Mouse (Mus musculus) intestine, embryonic 16.5 days (tissue): ENCODE data around the gene Myl6. TPM values are rescaled to one million over a fixed set of nuclear protein-coding genes. Genes with fewer than 3 reads are reported as not detected.
"Not testable (repeated sequence)": the region's sequence is repeated elsewhere in the genome, so short reads cannot be mapped to it uniquely, and the experiment has no call there.

Experiments used
- ATAC-seq: fragments of 200-750 bp; cut with Nextera tagmentation; 2 replicates; pipeline ENCODE4 v1.8.0; 2017; ENCODE audit warnings: moderate TSS enrichment, moderate library complexity
- H3K27ac ChIP-seq: fragments of 300-500 bp; sonication (generic); 2 replicates; pipeline ENCODE4 v1.5.1; 2014; ENCODE audit warnings: mild to moderate bottlenecking, low read length
- H3K27me3 ChIP-seq: fragments of 300-500 bp; sonication (generic); replicated peaks from 2 replicates; pipeline ENCODE4 v1.6.1; 2014; ENCODE audit warnings: low read length, control low read depth, mixed read lengths; ENCODE audit not compliant: control insufficient read depth, insufficient read depth
- H3K36me3 ChIP-seq: fragments of 300-500 bp; sonication (generic); 2 replicates; pipeline ENCODE4 v1.6.1; 2014; ENCODE audit warnings: low read length, control low read depth; ENCODE audit not compliant: control insufficient read depth, insufficient read depth
- H3K4me1 ChIP-seq: fragments of 300-500 bp; sonication (generic); 2 replicates; pipeline ENCODE4 v1.6.1; 2014; ENCODE audit warnings: low read length, control low read depth, mixed read lengths; ENCODE audit not compliant: control insufficient read depth, insufficient read depth
- H3K4me2 ChIP-seq: fragments of 300-500 bp; sonication (generic); 2 replicates; pipeline ENCODE4 v1.6.1; 2014; ENCODE audit warnings: low read depth, low read length, control low read depth
- H3K4me3 ChIP-seq: fragments of 300-500 bp; sonication (generic); 2 replicates; pipeline ENCODE4 v1.5.1; 2014; ENCODE audit warnings: mild to moderate bottlenecking, low read length
- H3K9ac ChIP-seq: fragments of 300-500 bp; sonication (generic); 2 replicates; pipeline ENCODE4 v1.6.1; 2014; ENCODE audit warnings: low read depth, low read length
- H3K9me3 ChIP-seq: fragments of 300-500 bp; sonication (generic); 2 replicates; pipeline ENCODE4 v1.6.1; 2016; ENCODE audit warnings: low read length, control low read depth; ENCODE audit not compliant: control insufficient read depth
- WGBS: fragments of 180-500 bp; shearing (Covaris S2); extraction: QIAGEN DNeasy Blood & Tissue Kit; methylation state at CpG from one replicate; pipeline ENCODE4 v1.1.7; 2014; 5-methylcytosine and 5-hydroxymethylcytosine counted together
- polyA plus RNA-seq: library from polyadenylated mRNA; unstranded; fragments of >200 nt; fragmentation: Nextera tagmentation; extraction: Ambion mirVana; gene quantifications from 2 replicates; pipeline ENCODE4 v1.2.1, GENCODE M21; 2015

The Myl6 gene
- polyA plus RNA-seq, 1 experiment from 2014 or later = 1,876 TPM

DNA sequence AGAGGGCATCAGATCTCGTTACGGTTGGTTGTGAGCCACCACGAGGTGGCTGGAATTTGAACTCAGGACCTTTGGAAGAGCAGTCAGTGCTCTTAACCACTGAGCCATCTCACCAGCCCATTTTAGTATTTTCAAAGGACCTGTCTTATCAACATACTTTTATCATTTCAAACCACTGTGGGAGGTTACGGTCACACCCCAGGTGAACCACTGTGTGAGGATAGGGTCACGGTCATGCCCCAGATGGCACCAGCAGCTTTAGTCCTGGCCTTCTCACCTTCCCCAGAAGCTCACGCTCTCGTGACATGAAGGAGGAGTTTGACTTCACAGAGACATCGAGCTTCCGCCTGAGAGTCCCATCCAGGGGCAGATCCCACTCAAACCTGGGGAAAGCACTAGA lies 17.2 kb upstream of the Myl6 start:
- H3K27me3 ChIP-seq = no peaks in the 10 kb centered on the region
- no peak overlapping the region for H3K4me3 ChIP-seq
- ATAC-seq = no peak
- peaks cover 7% of the 10 kb centered on the region; the same call in 1 of the 2 replicates for H3K36me3 ChIP-seq
- no peak overlapping the region for H3K4me2 ChIP-seq
- H3K9ac ChIP-seq = no peak overlapping the region
- H3K4me1 ChIP-seq = peaks cover 4% of the 10 kb centered on the region; the same call in 1 of the 2 replicates
- H3K27ac ChIP-seq = no peak overlapping the region
- no peaks in the 10 kb centered on the region for H3K9me3 ChIP-seq
- 90% methylated on average over 9 of the region's 9 CpGs for WGBS

DNA sequence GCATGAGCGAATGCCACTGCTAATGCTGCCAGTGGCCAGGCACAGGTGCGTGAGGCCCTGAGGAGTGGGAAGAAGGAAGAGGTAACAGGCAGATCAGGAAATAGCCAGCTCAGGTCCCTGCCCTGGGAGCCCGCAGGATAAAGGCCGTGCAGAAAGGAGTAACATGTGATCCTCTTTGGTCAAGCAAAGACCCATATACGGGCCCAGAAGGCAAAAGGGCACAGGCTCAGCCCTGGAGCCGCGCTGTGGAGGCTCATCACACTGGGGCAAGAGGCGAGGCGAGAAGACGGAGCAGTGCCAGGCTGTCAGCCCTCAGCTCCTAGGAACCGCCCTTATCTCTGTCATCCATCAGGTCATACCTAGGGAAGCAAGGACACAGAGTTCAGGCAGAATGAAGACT lies 16.4 kb upstream of the Myl6 start:
- H3K27ac ChIP-seq = no peak overlapping the region; the same call in 1 of the 2 replicates
- H3K27me3 ChIP-seq = no peaks in the 10 kb centered on the region
- H3K4me1 ChIP-seq = peaks cover 4% of the 10 kb centered on the region; the same call in 1 of the 2 replicates
- H3K4me2 ChIP-seq = no peak overlapping the region
- no peak overlapping the region for H3K9ac ChIP-seq
- 84% methylated on average over 11 of the region's 11 CpGs for WGBS
- peaks cover 5% of the 10 kb centered on the region; the same call in 1 of the 2 replicates for H3K36me3 ChIP-seq
- no peaks in the 10 kb centered on the region for H3K9me3 ChIP-seq
- ATAC-seq = no peak
- no peak overlapping the region for H3K4me3 ChIP-seq

DNA sequence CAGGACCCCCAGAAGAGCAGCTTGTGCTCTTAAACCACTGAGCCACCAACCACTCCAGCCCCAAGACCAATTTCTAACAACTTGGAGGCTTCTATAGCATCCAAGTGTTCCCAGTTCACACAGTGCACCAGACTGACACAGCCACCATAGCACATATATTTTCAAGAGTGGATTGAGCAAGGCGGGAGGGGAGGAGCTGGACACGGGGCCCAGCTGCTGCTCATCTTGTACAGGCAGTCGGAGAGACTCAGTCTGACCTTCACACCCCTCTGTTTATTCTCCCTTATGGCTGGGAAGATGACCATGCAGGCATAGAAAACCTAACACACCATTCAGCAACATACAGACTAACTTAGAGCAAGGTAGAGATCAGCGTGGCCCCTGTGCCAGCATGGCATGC lies 15.9 kb upstream of the Myl6 start:
- no peak for ATAC-seq
- no peaks in the 10 kb centered on the region for H3K9me3 ChIP-seq
- 68% methylated on average over 4 of the region's 4 CpGs for WGBS
- no peak overlapping the region; the same call in 1 of the 2 replicates for H3K27ac ChIP-seq
- H3K9ac ChIP-seq = no peak overlapping the region
- H3K4me2 ChIP-seq = no peak overlapping the region
- H3K27me3 ChIP-seq = no peaks in the 10 kb centered on the region
- peaks cover 9% of the 10 kb centered on the region; the same call in 1 of the 2 replicates for H3K4me1 ChIP-seq
- no peak overlapping the region for H3K4me3 ChIP-seq
- H3K36me3 ChIP-seq = peaks cover 5% of the 10 kb centered on the region; the same call in 1 of the 2 replicates

DNA sequence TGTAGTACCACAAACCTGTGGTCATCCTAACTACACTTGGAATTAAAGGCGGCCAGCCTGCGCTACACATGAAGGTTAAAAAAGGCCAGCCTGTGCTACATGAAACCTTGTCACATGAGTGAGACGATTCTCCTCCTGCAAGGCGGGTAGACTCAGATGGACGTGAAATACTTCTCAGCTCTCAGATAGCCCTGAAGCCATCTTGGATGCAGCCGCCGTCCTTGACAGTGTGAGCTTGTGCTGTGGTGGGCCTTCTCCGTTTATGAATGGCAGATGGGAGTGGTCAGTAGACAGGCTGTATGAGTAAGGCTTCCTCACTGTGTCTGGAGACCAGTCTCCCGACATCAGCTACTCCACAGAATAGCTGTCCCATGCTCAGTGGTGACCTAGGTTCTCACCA lies 15.3 kb upstream of the Myl6 start:
- H3K4me1 ChIP-seq = peaks cover 13% of the 10 kb centered on the region; the same call in 1 of the 2 replicates
- H3K27ac ChIP-seq = no peak overlapping the region
- no peak overlapping the region for H3K4me2 ChIP-seq
- 85% methylated on average over 9 of the region's 9 CpGs for WGBS
- no peak overlapping the region for H3K9ac ChIP-seq
- peaks cover 5% of the 10 kb centered on the region; the same call in 1 of the 2 replicates for H3K36me3 ChIP-seq
- H3K27me3 ChIP-seq = no peaks in the 10 kb centered on the region
- no peak for ATAC-seq
- no peak overlapping the region for H3K4me3 ChIP-seq
- H3K9me3 ChIP-seq = no peaks in the 10 kb centered on the region

DNA sequence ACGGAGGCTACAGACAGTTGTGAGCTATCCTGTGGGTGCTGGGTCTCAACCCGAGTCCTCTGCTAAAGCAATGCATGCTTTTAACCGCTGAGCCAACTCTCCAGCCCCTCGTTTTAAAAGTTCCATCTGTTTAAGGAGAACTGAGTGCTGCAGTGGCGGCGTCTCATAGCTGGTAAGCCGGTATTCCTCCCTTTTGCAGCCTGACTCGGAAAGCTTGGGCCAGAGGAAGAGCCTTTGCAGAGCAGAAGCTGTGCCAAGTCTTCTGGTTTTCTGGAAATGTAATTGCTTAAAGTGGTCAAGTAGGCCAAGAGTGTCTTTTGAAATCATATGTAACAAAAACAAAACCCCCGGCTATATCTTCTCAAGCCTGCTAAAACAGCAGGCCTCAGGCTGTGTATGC lies 14.3 kb upstream of the Myl6 start:
- no peak overlapping the region for H3K9ac ChIP-seq
- H3K4me3 ChIP-seq = no peak overlapping the region
- H3K27ac ChIP-seq = no peak overlapping the region

DNA sequence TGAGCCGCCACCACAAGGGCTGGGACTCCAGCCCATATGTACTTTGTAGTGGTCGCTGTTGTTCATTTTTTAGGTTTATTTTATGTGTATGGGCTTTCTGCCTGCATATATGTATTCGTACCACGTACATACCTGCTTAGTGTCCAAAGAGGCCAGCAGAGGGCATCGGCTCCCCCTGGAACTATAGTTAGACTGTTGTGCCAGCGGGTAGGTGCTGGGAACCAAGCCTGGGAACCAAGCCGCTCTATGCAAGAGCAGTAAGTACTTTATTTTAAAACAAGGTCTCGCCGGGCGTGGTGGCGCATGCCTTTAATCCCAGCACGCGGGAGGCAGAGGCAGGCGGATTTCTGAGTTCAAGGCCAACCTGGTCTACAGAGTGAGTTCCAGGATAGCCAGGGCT lies 12.0 kb upstream of the Myl6 start:
- H3K4me2 ChIP-seq = no peak overlapping the region
- no peak overlapping the region for H3K4me3 ChIP-seq
- WGBS = 91% methylated on average over 14 of the region's 14 CpGs
- H3K4me1 ChIP-seq = peaks cover 16% of the 10 kb centered on the region; the same call in 1 of the 2 replicates
- no peak overlapping the region for H3K27ac ChIP-seq
- no peak overlapping the region for H3K9ac ChIP-seq
- H3K9me3 ChIP-seq = no peaks in the 10 kb centered on the region
- peaks cover 5% of the 10 kb centered on the region; the same call in 1 of the 2 replicates for H3K36me3 ChIP-seq
- no peaks in the 10 kb centered on the region for H3K27me3 ChIP-seq
- no peak for ATAC-seq

More for the DNA sequence above, 14.3 kb upstream of the Myl6 start:
- 67% methylated on average over 9 of the region's 9 CpGs for WGBS
- no peaks in the 10 kb centered on the region for H3K9me3 ChIP-seq
- no peaks in the 10 kb centered on the region for H3K27me3 ChIP-seq
- H3K4me2 ChIP-seq = no peak overlapping the region
- no peak for ATAC-seq
- peaks cover 5% of the 10 kb centered on the region; the same call in 1 of the 2 replicates for H3K36me3 ChIP-seq
- peaks cover 13% of the 10 kb centered on the region; the same call in 1 of the 2 replicates for H3K4me1 ChIP-seq

DNA sequence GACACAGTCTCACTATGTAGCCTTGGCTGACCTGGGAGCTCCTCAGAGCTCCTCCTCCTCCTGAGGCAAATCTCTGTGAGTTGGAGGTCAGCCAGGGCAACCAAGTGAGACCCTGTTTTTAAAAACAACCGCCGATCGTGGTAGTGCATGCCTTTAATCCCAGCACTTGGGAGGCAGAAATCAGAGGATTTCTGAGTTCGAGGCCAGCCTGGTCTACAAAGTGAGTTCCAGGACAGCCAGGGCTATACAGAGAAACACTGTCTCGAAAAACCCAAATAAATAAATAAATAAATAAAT lies 11.4 kb upstream of the Myl6 start:
- H3K9ac ChIP-seq, H3K4me2 ChIP-seq, H3K4me3 ChIP-seq, H3K27me3 ChIP-seq, H3K9me3 ChIP-seq, H3K36me3 ChIP-seq, ATAC-seq, H3K27ac ChIP-seq: not testable (repeated sequence)
- H3K4me1 ChIP-seq = peaks cover 16% of the 10 kb centered on the region; the same call in 1 of the 2 replicates
- WGBS = 85% methylated on average over 5 of the region's 5 CpGs

DNA sequence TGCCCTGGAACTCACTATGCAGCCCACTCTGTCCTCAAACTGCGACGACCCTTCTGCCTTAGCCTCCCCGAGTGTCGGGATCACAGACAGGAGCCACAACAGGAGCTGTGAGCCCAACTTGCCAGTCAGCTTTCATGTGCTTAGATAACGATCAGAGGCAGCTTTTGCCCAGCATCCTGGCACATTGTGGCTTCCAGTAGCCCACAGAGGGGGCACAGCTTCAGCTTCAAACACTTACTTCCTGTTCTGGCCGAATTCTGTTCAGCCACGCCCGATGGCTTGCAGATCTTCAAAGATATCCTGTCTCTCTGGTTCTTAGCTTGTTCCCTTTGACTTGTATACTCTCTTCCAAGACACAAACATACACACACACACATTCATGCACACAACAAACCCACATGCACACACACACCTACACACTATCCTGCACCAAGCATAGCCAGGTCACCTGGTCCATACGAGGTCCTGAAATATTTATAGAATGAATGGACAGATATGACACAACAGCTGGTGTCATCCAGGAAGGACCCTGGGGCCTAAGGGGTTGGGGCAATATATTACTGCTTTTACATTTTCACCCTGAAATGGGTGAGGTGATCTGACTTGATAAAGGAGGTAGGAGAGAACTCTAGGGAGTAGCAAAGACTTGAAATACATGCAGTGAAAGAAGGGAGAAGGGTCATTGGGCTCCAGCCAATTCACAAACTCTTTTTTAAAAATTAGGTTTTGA lies 10.9 kb upstream of the Myl6 start:
- ATAC-seq = 0 out of 2 replicates have a peak, but pooled peaks have one; percentile 21

DNA sequence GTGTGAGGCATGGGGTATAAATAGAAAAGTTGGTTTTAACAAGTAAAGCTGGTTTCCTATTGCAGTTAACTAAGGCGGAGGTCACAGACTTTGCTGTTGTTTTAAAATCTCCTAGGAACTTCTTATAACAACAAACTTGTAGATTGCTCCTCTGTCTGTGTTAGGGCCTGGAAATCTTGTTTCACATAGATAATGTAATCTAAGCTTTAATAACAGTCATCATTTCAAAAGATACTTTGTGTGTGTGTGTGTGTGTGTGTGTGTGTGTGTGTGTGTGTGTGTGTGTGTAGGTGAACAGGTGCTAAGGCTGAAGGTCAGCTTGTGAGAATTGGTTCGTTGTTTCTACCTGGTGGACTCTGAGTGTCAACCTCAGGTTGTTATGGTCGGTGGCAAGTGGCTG lies 10.1 kb upstream of the Myl6 start:
- WGBS = 57% methylated on average over 3 of the region's 3 CpGs
- peaks cover 16% of the 10 kb centered on the region; the same call in 1 of the 2 replicates for H3K4me1 ChIP-seq
- H3K36me3 ChIP-seq = no peaks in the 10 kb centered on the region
- H3K9ac ChIP-seq = no peak overlapping the region
- H3K4me2 ChIP-seq = no peak overlapping the region
- no peak overlapping the region for H3K4me3 ChIP-seq
- H3K27ac ChIP-seq = no peak overlapping the region
- no peak for ATAC-seq
- no peaks in the 10 kb centered on the region for H3K9me3 ChIP-seq
- H3K27me3 ChIP-seq = no peaks in the 10 kb centered on the region

More for the DNA sequence above, 10.9 kb upstream of the Myl6 start:
- H3K4me2 ChIP-seq = no peak overlapping the region
- H3K4me3 ChIP-seq = no peak overlapping the region
- H3K27me3 ChIP-seq = no peaks in the 10 kb centered on the region
- peaks cover 16% of the 10 kb centered on the region; the same call in 1 of the 2 replicates for H3K4me1 ChIP-seq
- H3K27ac ChIP-seq = no peak overlapping the region
- no peaks in the 10 kb centered on the region for H3K36me3 ChIP-seq
- WGBS = 64% methylated on average over 9 of the region's 9 CpGs
- H3K9me3 ChIP-seq = no peaks in the 10 kb centered on the region
- H3K9ac ChIP-seq = 0 out of 2 replicates have a peak overlapping the region, but pooled peaks have one; percentile 20
